Mouse (Mus musculus) frontal cortex, adult 2 months (tissue): ENCODE measurements around the gene Gm17387. TPM values are rescaled to one million over a fixed set of nuclear protein-coding genes. Genes with fewer than 3 reads are reported as not detected.

Experiments
- DNase-seq, 2 experiments: peaks; one replicate each; pipeline ENCODE4 v3.0.0; 2022; ENCODE audit warnings: low spot score in 1 of 2; ENCODE audit errors: extremely low spot score in 1 of 2
- polyA plus RNA-seq: library from polyadenylated mRNA; depleted of rRNA; stranded (reverse); fragments of >200 nt; gene quantifications from 2 replicates; pipeline ENCODE4 v1.2.3, GENCODE M21; 2012

The Gm17387 gene
- polyA plus RNA-seq, 1 experiment: not detected

GRCm38 (mm10) chr7:141046931-141047580 lies 18.1 kb downstream of the Gm17387 start:
- DNase-seq: no peak

- DNase-seq: peak in 1 of 2 experiments; percentile 84
Observed at GRCm38 (mm10) chr7:141047581-141048225, 18.8 kb downstream of the Gm17387 start.

GRCm38 (mm10) chr7:141048226-141049218 lies 19.6 kb downstream of the Gm17387 start:
- DNase-seq: peak; percentile 74 to 95

GRCm38 (mm10) chr7:141049326-141049725 lies 20.4 kb downstream of the Gm17387 start:
- DNase-seq: no peak

GRCm38 (mm10) chr7:141051060-141051685 lies 22.2 kb downstream of the Gm17387 start:
- no peak for DNase-seq

- DNase-seq: no peak
Observed at GRCm38 (mm10) chr7:141052016-141052415, 23.1 kb downstream of the Gm17387 start.

GRCm38 (mm10) chr7:141052421-141052820 lies 23.5 kb downstream of the Gm17387 start:
- DNase-seq: no peak

GRCm38 (mm10) chr7:141055785-141056184 lies 26.9 kb downstream of the Gm17387 start:
- no peak for DNase-seq

GRCm38 (mm10) chr7:141056976-141057375 lies 28.0 kb downstream of the Gm17387 start:
- DNase-seq: no peak

- DNase-seq: no peak
Observed at GRCm38 (mm10) chr7:141057541-141057940, 28.6 kb downstream of the Gm17387 start.

GRCm38 (mm10) chr7:141058601-141059341 lies 29.8 kb downstream of the Gm17387 start:
- DNase-seq: no peak

GRCm38 (mm10) chr7:141059929-141060328 lies 31.0 kb downstream of the Gm17387 start:
- DNase-seq: no peak

GRCm38 (mm10) chr7:141060426-141061242 lies 31.7 kb downstream of the Gm17387 start, which contains the start of gene B4galnt4:
Gene B4galnt4 (plus strand): TSS chr7:141061104.
- peak; percentile 90 to 96 for DNase-seq

GRCm38 (mm10) chr7:141061269-141061692 lies 32.4 kb downstream of the Gm17387 start:
- no peak for DNase-seq

- DNase-seq: no peak
Observed at GRCm38 (mm10) chr7:141062525-141062924, 33.6 kb downstream of the Gm17387 start.

- DNase-seq: peak in 1 of 2 experiments; percentile 48
Observed at GRCm38 (mm10) chr7:141063353-141063752, 34.4 kb downstream of the Gm17387 start.

- no peak for DNase-seq
Observed at GRCm38 (mm10) chr7:141064175-141064574, 35.2 kb downstream of the Gm17387 start.

- no peak for DNase-seq
Observed at GRCm38 (mm10) chr7:141064576-141064975, 35.6 kb downstream of the Gm17387 start.

GRCm38 (mm10) chr7:141068351-141068750 lies 39.4 kb downstream of the Gm17387 start:
- DNase-seq: no peak
